Mouse (Mus musculus) hindbrain, embryonic 10.5 days (tissue): Measurements from ENCODE around the gene Cldn14. TPM values are rescaled to one million over a fixed set of nuclear protein-coding genes. Genes with fewer than 3 reads are reported as not detected.

Experiments
- DNase-seq: peaks from one replicate; pipeline ENCODE4 v3.0.0-alpha.2; 2017; ENCODE audit warnings: low spot score
- H3K27ac ChIP-seq: fragments of 300-500 bp; sonication (generic); 2 replicates; pipeline ENCODE4 v1.5.1; 2016; ENCODE audit warnings: mild to moderate bottlenecking, moderate library complexity
- H3K27me3 ChIP-seq: fragments of 300-500 bp; sonication (generic); 2 replicates; pipeline ENCODE4 v1.6.1; 2016; ENCODE audit warnings: mild to moderate bottlenecking; ENCODE audit not compliant: poor library complexity, insufficient read depth, severe bottlenecking
- H3K36me3 ChIP-seq: fragments of 300-500 bp; sonication (generic); 2 replicates; pipeline ENCODE4 v1.6.1; 2016; ENCODE audit warnings: mild to moderate bottlenecking, moderate library complexity
- H3K4me1 ChIP-seq: fragments of 300-500 bp; sonication (generic); replicated peaks from 2 replicates; pipeline ENCODE4 v1.6.1; 2016; ENCODE audit warnings: mild to moderate bottlenecking
- H3K4me3 ChIP-seq: fragments of 300-500 bp; sonication (generic); 2 replicates; pipeline ENCODE4 v1.5.1; 2016; ENCODE audit warnings: mild to moderate bottlenecking, moderate library complexity
- H3K9me3 ChIP-seq: fragments of 300-500 bp; sonication (generic); 2 replicates; pipeline ENCODE4 v1.6.1; 2016; ENCODE audit warnings: mild to moderate bottlenecking, moderate library complexity
- WGBS: fragments of 180-500 bp; shearing (Covaris S2); methylation state at CpG from one replicate; pipeline ENCODE4 v1.1.7; 2016; 5-methylcytosine and 5-hydroxymethylcytosine counted together
- polyA plus RNA-seq: library from polyadenylated mRNA; unstranded; fragments of >200 nt; fragmentation: Nextera tagmentation; extraction: Ambion mirVana; gene quantifications from 2 replicates; pipeline ENCODE4 v1.2.1, GENCODE M21; 2016

Gene Cldn14
- not detected in 2 replicates for polyA plus RNA-seq

GRCm38 (mm10) chr16:94008737-94009136 is at the start of gene Cldn14:
TSS of gene Cldn14 (minus strand) at chr16:94008837.
- Histone ChIP-seq H3K4me3 (no peak within 1 kb of the TSS), H3K9me3 (no peaks in the 10 kb centered on the region), H3K4me1 (peaks cover 25% of the 10 kb centered on the region), H3K27me3 (peaks cover 9% of the 10 kb centered on the region; the same call in 1 of the 2 replicates), H3K27ac (no peak within 1 kb of the TSS; the same call in none of the 2 replicates), H3K36me3 (no peaks in the 10 kb centered on the region)
- no peak for DNase-seq
- 50% methylated on average over 15 of the region's 15 CpGs for WGBS

GRCm38 (mm10) chr16:94055576-94055975 is 46.9 kb upstream of the Cldn14 start:
- WGBS: 58% methylated on average over 8 of the region's 8 CpGs
- Histone ChIP-seq H3K27me3 (peaks cover 8% of the 10 kb centered on the region), H3K36me3 (no peaks in the 10 kb centered on the region)

GRCm38 (mm10) chr16:94055176-94055575 is 46.5 kb upstream of the Cldn14 start:
- H3K9me3 ChIP-seq: no peaks in the 10 kb centered on the region
- H3K36me3 ChIP-seq: no peaks in the 10 kb centered on the region
- WGBS: 89% methylated on average over 12 of the region's 12 CpGs
- H3K27me3 ChIP-seq: peaks cover 8% of the 10 kb centered on the region
- no peak for DNase-seq
- H3K4me1 ChIP-seq: peaks cover 11% of the 10 kb centered on the region; the same call in 1 of the 2 replicates
- no peak overlapping the region for H3K4me3 ChIP-seq
- no peak overlapping the region for H3K27ac ChIP-seq

More at GRCm38 (mm10) chr16:94055576-94055975, 46.9 kb upstream of the Cldn14 start:
- DNase-seq: no peak
- no peaks in the 10 kb centered on the region for H3K9me3 ChIP-seq
- H3K4me1 ChIP-seq: peaks cover 11% of the 10 kb centered on the region; the same call in 1 of the 2 replicates
- no peak overlapping the region for H3K4me3 ChIP-seq
- H3K27ac ChIP-seq: no peak overlapping the region

GRCm38 (mm10) chr16:94050368-94050767 is 41.7 kb upstream of the Cldn14 start:
- WGBS: 92% methylated on average over 3 of the region's 3 CpGs
- no peak overlapping the region for H3K4me3 ChIP-seq
- DNase-seq: no peak
- peaks cover 3% of the 10 kb centered on the region for H3K27me3 ChIP-seq
- no peak overlapping the region for H3K27ac ChIP-seq
- H3K36me3 ChIP-seq: no peaks in the 10 kb centered on the region
- H3K9me3 ChIP-seq: no peaks in the 10 kb centered on the region
- peaks cover under 1% of the 10 kb centered on the region; the same call in 1 of the 2 replicates for H3K4me1 ChIP-seq

- no peak for DNase-seq
- WGBS: 56% methylated on average over 7 of the region's 7 CpGs
- peaks cover 38% of the 10 kb centered on the region for H3K27me3 ChIP-seq
These were observed 36.4 kb upstream of the Cldn14 start for GRCm38 (mm10) chr16:94044996-94045395.

GRCm38 (mm10) chr16:94043797-94044196 is 35.2 kb upstream of the Cldn14 start:
- H3K27me3 ChIP-seq: peaks cover 50% of the 10 kb centered on the region
- no peak overlapping the region for H3K27ac ChIP-seq
- H3K36me3 ChIP-seq: no peaks in the 10 kb centered on the region
- DNase-seq: no peak
- H3K9me3 ChIP-seq: no peaks in the 10 kb centered on the region
- no peak overlapping the region for H3K4me3 ChIP-seq
- H3K4me1 ChIP-seq: peaks cover 23% of the 10 kb centered on the region
- 94% methylated on average over 1 of the region's 1 CpGs for WGBS

More at GRCm38 (mm10) chr16:94044996-94045395, 36.4 kb upstream of the Cldn14 start:
- Histone ChIP-seq H3K9me3 (no peaks in the 10 kb centered on the region), H3K4me3 (no peak overlapping the region), H3K27ac (no peak overlapping the region), H3K4me1 (peaks cover 23% of the 10 kb centered on the region), H3K36me3 (no peaks in the 10 kb centered on the region)

GRCm38 (mm10) chr16:94041065-94041712 is 32.6 kb upstream of the Cldn14 start:
- Histone ChIP-seq H3K4me1 (peaks cover 23% of the 10 kb centered on the region), H3K27ac (peak overlapping the region; percentile 9; the same call in 1 of the 2 replicates), H3K27me3 (peaks cover 55% of the 10 kb centered on the region), H3K9me3 (no peaks in the 10 kb centered on the region), H3K4me3 (no peak overlapping the region), H3K36me3 (no peaks in the 10 kb centered on the region)
- DNase-seq: no peak
- 55% methylated on average over 18 of the region's 18 CpGs for WGBS

GRCm38 (mm10) chr16:94040485-94040884 is 31.8 kb upstream of the Cldn14 start:
- no peak for DNase-seq
- 26% methylated on average over 16 of the region's 16 CpGs for WGBS

GRCm38 (mm10) chr16:94038986-94039341 is 30.3 kb upstream of the Cldn14 start:
- Histone ChIP-seq H3K4me3 (no peak overlapping the region), H3K4me1 (peaks cover 15% of the 10 kb centered on the region), H3K36me3 (no peaks in the 10 kb centered on the region), H3K27ac (no peak overlapping the region), H3K27me3 (peaks cover 51% of the 10 kb centered on the region), H3K9me3 (no peaks in the 10 kb centered on the region)
- WGBS: 85% methylated on average over 9 of the region's 9 CpGs
- no peak for DNase-seq

More at GRCm38 (mm10) chr16:94040485-94040884, 31.8 kb upstream of the Cldn14 start:
- Histone ChIP-seq H3K27me3 (peaks cover 55% of the 10 kb centered on the region), H3K4me3 (no peak overlapping the region), H3K27ac (no peak overlapping the region), H3K9me3 (no peaks in the 10 kb centered on the region), H3K36me3 (no peaks in the 10 kb centered on the region), H3K4me1 (peaks cover 23% of the 10 kb centered on the region)

- DNase-seq: peak; percentile 59
- 71% methylated on average over 12 of the region's 12 CpGs for WGBS
- Histone ChIP-seq H3K4me3 (no peak overlapping the region), H3K9me3 (no peaks in the 10 kb centered on the region), H3K27me3 (peaks cover 47% of the 10 kb centered on the region), H3K4me1 (peaks cover 15% of the 10 kb centered on the region), H3K27ac (no peak overlapping the region), H3K36me3 (no peaks in the 10 kb centered on the region)
These were observed 29.8 kb upstream of the Cldn14 start for GRCm38 (mm10) chr16:94038272-94038985.

- peaks cover 39% of the 10 kb centered on the region for H3K27me3 ChIP-seq
- no peaks in the 10 kb centered on the region for H3K9me3 ChIP-seq
- H3K36me3 ChIP-seq: no peaks in the 10 kb centered on the region
- H3K27ac ChIP-seq: no peak overlapping the region
- WGBS: 91% methylated on average over 7 of the region's 7 CpGs
- no peak for DNase-seq
- no peak overlapping the region for H3K4me3 ChIP-seq
- peaks cover 15% of the 10 kb centered on the region for H3K4me1 ChIP-seq
These were observed 28.6 kb upstream of the Cldn14 start for GRCm38 (mm10) chr16:94037280-94037679.

- peaks cover 11% of the 10 kb centered on the region for H3K4me1 ChIP-seq
- WGBS: 85% methylated on average over 9 of the region's 9 CpGs
- no peak overlapping the region for H3K4me3 ChIP-seq
- H3K27ac ChIP-seq: no peak overlapping the region
- H3K36me3 ChIP-seq: no peaks in the 10 kb centered on the region
- H3K9me3 ChIP-seq: no peaks in the 10 kb centered on the region
- no peak for DNase-seq
- peaks cover 8% of the 10 kb centered on the region for H3K27me3 ChIP-seq
These were observed 25.5 kb upstream of the Cldn14 start for GRCm38 (mm10) chr16:94034152-94034551.

- Histone ChIP-seq H3K27ac (no peak overlapping the region), H3K27me3 (no peaks in the 10 kb centered on the region), H3K4me3 (no peak overlapping the region), H3K9me3 (no peaks in the 10 kb centered on the region), H3K4me1 (peaks cover 11% of the 10 kb centered on the region), H3K36me3 (no peaks in the 10 kb centered on the region)
- DNase-seq: no peak
- WGBS: 93% methylated on average over 5 of the region's 5 CpGs
These were observed 23.6 kb upstream of the Cldn14 start for GRCm38 (mm10) chr16:94032270-94032669.
